Mouse (Mus musculus) limb, embryonic 10.5 days (tissue): Measurements from ENCODE around the gene Arfgef3. TPM values are rescaled to one million over a fixed set of nuclear protein-coding genes. Genes with fewer than 3 reads are reported as not detected.
"Not testable (repeated sequence)": the region's sequence is repeated elsewhere in the genome, so short reads cannot be mapped to it uniquely, and the experiment has no call there.

Source experiments
- DNase-seq: peaks from one replicate; pipeline ENCODE4 v3.0.0-alpha.2; 2017; ENCODE audit warnings: low spot score
- H3K27ac ChIP-seq: fragments of 300-500 bp; sonication (generic); 2 replicates; pipeline ENCODE4 v1.5.1; 2016; ENCODE audit warnings: mild to moderate bottlenecking
- H3K27me3 ChIP-seq: fragments of 300-500 bp; sonication (generic); 2 replicates; pipeline ENCODE4 v1.6.1; 2016; ENCODE audit warnings: low read depth, mild to moderate bottlenecking; ENCODE audit not compliant: poor library complexity, severe bottlenecking
- H3K36me3 ChIP-seq: fragments of 300-500 bp; sonication (generic); 2 replicates; pipeline ENCODE4 v1.6.1; 2016; ENCODE audit warnings: mild to moderate bottlenecking, moderate library complexity
- H3K4me1 ChIP-seq: fragments of 300-500 bp; sonication (generic); 2 replicates; pipeline ENCODE4 v1.6.1; 2016
- H3K4me3 ChIP-seq: fragments of 300-500 bp; sonication (generic); 2 replicates; pipeline ENCODE4 v1.5.1; 2016; ENCODE audit warnings: mild to moderate bottlenecking, moderate library complexity
- H3K9me3 ChIP-seq: fragments of 300-500 bp; sonication (generic); replicated peaks from 2 replicates; pipeline ENCODE4 v1.6.1; 2016; ENCODE audit warnings: mild to moderate bottlenecking
- WGBS: fragments of 180-500 bp; shearing (Covaris S2); methylation state at CpG from one replicate; pipeline ENCODE4 v1.1.7; 2016; 5-methylcytosine and 5-hydroxymethylcytosine counted together
- polyA plus RNA-seq: library from polyadenylated mRNA; unstranded; fragments of >200 nt; fragmentation: Nextera tagmentation; extraction: Ambion mirVana; gene quantifications from 2 replicates; pipeline ENCODE4 v1.2.1, GENCODE M21; 2016

The Arfgef3 gene
- polyA plus RNA-seq, 1 experiment from 2014 or later: 0.11 TPM

DNA sequence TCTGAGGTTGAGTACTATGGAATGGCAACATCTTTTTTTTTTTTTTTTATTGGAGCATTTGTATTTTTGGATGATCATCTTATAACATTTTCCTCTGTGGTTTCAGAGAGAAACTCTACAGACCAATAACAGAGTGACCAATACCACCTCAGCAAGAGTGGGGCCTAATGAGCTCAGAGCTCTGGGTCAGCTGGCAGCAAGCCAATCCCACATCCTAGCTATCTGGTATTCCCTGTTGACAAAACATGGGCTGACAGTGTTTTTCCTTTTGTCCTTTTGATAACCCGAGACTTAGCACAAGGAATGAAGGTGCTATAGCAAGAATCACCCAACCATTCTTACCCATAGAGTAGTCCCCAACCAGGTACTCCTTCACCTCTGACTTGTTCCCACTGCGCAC is 131.0 kb downstream of the Arfgef3 start:
- no peak overlapping the region for H3K27ac ChIP-seq
- no peak overlapping the region for H3K4me3 ChIP-seq
- H3K4me1 ChIP-seq: no peaks in the 10 kb centered on the region
- no peaks in the 10 kb centered on the region for H3K36me3 ChIP-seq
- DNase-seq: no peak
- H3K9me3 ChIP-seq: no peaks in the 10 kb centered on the region
- H3K27me3 ChIP-seq: no peaks in the 10 kb centered on the region
- 86% methylated on average over 2 of the region's 2 CpGs for WGBS

DNA sequence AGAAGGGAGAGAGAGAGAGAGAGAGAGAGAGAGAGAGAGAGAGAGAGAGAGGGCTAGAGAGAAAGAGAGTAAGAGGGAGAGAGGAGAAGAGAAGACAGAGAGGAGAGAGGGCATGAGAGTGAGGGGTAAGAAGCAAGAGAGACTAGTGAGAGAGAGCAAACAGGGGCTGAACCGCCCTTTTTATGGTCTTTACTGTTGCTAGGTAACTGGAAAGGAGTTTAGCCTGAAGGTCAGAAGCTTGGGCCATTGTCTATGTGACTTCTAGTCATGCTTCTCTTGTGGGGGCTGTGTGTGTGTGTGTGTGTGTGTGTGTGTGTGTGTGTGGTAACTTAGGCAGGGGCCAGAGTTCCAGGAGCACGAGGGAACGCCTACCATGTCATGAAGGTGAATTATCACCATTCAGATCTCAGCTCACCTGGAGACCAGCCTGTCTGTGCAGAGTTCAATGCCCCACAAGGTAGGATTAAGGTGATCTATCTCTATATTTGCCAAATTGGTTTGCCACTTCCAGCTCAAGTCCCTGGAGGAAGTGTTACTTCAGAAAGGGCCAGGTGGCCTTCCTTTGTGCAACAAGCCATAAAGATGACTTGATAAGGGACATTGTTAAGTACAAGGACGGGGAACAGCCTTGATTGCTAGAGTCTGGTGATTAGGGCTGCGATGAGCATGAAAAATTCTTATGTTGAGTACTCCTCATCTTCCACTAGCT is 138.8 kb downstream of the Arfgef3 start:
- DNase-seq, H3K36me3 ChIP-seq, H3K27ac ChIP-seq, H3K9me3 ChIP-seq, H3K27me3 ChIP-seq, H3K4me1 ChIP-seq, H3K4me3 ChIP-seq: not testable (repeated sequence)
- 47% methylated on average over 5 of the region's 5 CpGs for WGBS

DNA sequence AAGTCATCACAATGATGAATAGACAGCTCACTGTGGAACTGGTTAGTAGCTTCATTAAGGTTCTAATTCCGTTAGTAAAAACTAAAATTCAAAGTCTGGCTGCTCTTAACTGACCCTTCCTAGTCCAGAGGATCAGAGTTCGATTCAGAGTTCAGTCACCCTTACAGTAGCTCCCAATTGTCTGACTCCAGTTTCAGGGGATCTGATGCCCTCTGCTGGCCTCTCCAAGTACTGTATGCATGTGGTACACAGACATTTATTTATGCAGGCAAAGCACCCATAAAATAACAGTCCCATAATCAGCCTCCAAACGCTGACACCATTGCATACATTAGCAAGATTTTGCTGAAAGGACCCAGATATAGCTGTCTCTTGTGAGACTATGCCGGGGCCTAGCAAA is 141.7 kb downstream of the Arfgef3 start:
- no peaks in the 10 kb centered on the region for H3K36me3 ChIP-seq
- no peak overlapping the region for H3K27ac ChIP-seq
- 30% methylated on average over 4 of the region's 4 CpGs for WGBS
- H3K4me1 ChIP-seq: 0 out of 2 replicates have a peak, but pooled peaks cover 3% of the 10 kb centered on the region
- peak; percentile 78 for DNase-seq
- H3K27me3 ChIP-seq: no peaks in the 10 kb centered on the region
- H3K9me3 ChIP-seq: no peaks in the 10 kb centered on the region
- no peak overlapping the region for H3K4me3 ChIP-seq

DNA sequence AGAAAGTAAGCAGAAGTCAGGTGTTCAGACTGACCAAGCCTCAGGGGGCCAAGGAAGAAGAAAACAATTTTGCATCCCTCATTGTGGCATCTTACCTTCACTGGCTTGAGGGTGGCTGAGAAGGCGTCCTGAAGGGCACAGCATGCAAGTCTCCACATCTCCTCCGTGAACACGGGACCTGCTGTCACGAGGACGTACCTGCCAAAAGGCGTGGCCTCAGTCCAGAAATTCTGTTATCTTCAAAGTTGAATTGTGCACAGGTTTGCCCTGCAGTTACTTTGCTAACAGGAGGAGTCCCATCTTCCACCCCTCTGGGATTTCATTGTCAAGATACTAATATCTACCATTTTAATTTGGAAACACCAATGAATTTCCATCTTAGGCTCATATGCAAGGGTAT is 146.1 kb downstream of the Arfgef3 start:
- no peak overlapping the region for H3K4me3 ChIP-seq
- H3K9me3 ChIP-seq: no peaks in the 10 kb centered on the region
- no peaks in the 10 kb centered on the region for H3K27me3 ChIP-seq
- no peak overlapping the region for H3K27ac ChIP-seq
- no peaks in the 10 kb centered on the region for H3K4me1 ChIP-seq
- 94% methylated on average over 6 of the region's 6 CpGs for WGBS
- no peaks in the 10 kb centered on the region for H3K36me3 ChIP-seq
- no peak for DNase-seq

DNA sequence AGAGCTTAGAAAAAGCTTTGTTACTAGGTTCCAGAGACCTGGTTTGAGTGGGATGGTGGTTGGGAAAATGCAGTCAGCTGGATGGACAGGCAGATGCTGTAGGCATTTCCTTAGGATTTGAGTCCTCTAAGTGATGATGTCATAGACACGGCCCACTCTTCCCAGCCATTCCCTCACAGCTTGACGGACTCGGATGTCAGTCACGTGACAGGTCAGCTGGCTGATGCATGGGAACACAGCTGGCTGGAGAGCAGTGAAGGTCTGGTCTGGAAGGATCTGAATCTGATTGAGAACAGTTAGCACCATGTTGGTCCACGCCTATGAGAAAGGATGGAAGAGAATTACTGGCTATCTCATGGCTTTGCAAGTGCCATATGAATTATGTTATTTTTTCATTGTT is 154.3 kb downstream of the Arfgef3 start:
- 0 out of 2 replicates have a peak, but pooled peaks cover 6% of the 10 kb centered on the region for H3K4me1 ChIP-seq
- H3K27me3 ChIP-seq: 0 out of 2 replicates have a peak, but pooled peaks cover 7% of the 10 kb centered on the region
- no peaks in the 10 kb centered on the region for H3K9me3 ChIP-seq
- no peak overlapping the region for H3K4me3 ChIP-seq
- 86% methylated on average over 5 of the region's 5 CpGs for WGBS
- DNase-seq: no peak
- no peak overlapping the region for H3K27ac ChIP-seq
- no peaks in the 10 kb centered on the region for H3K36me3 ChIP-seq

DNA sequence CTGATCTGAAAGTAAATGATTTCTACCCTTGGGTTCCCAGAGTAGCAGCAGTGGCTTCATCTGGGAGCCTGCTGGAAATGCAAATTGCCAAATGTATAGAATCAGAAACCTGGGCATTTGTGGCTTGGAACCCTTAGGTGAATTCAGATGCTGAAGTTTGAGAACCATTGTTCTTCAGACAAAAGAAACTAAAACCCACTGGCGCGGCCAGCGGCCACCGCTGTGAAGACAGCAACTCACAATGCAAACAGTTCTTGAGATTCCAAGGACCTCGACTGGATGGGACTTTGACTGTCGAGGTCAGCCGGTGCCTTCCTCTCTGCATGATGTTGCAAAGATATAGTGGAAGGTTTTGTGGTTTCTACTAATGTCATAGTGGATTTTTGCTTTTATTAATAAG is 159.6 kb downstream of the Arfgef3 start:
- WGBS: 32% methylated on average over 7 of the region's 7 CpGs
- H3K4me3 ChIP-seq: no peak overlapping the region
- H3K27me3 ChIP-seq: no peaks in the 10 kb centered on the region
- no peaks in the 10 kb centered on the region for H3K9me3 ChIP-seq
- no peak overlapping the region for H3K27ac ChIP-seq
- no peak for DNase-seq
- H3K36me3 ChIP-seq: no peaks in the 10 kb centered on the region
- no peaks in the 10 kb centered on the region for H3K4me1 ChIP-seq

DNA sequence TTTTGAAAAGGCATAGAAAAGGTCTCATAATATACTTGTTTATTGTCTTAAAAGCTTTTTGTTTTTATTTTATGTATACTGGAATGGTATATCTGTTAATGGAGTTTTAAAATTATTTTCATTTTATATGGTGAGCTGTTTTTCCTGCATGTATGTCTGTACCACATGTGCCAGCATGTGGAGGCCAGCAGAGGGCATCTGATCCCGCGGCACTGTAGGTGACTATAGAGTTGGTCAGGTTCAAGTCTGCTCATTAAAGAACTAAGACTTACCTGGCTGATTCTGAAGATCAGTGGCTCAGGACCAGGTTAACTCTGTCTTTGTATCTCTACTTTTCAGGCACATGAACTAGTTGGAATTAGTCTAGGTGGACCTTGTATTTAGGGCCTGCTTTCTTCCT is 171.2 kb downstream of the Arfgef3 start:
- no peaks in the 10 kb centered on the region for H3K36me3 ChIP-seq
- H3K9me3 ChIP-seq: no peaks in the 10 kb centered on the region
- no peaks in the 10 kb centered on the region for H3K4me1 ChIP-seq
- WGBS: 58% methylated on average over 2 of the region's 2 CpGs
- H3K4me3 ChIP-seq: no peak overlapping the region
- H3K27ac ChIP-seq: no peak overlapping the region
- no peak for DNase-seq
- H3K27me3 ChIP-seq: no peaks in the 10 kb centered on the region

DNA sequence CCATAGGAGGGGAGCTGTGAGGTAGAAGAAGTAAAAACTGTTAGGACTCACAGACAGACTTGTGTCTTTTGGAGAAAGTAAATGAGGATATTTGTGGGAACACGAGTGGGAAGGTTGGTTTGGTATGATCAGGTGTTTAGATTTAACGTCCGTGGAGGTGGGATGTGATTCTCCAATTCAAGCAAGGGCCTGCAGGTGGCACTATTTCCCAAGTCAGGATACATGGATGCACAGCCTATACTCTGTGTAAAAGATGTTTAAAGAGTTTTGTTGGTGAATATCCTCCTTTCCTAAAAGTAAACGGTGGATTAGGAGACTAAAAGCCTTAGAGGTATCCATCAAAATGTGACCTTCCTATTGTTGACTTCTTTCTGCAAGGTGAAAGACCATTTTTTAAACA is 180.8 kb downstream of the Arfgef3 start:
- H3K36me3 ChIP-seq: no peaks in the 10 kb centered on the region
- WGBS: 7% methylated on average over 4 of the region's 4 CpGs

DNA sequence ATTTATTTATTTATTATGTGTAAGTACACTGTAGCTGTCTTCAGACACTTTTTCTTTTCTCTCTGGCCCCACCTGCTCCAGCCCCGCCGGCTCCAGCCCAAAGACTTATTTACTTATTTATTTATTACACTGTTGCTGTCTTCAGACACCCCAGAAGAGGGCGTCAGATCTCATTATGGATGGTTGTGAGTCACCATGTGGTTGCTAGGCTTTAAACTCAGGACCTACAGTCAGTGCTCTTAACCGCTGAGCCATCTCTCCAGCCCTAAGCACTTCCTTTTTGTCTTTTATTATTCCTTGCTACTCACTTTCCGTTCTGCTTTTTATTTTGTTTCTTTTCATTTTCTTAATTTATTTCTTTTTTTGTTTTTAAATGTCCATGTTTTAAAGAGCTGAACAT is 182.3 kb downstream of the Arfgef3 start:
- Histone ChIP-seq H3K27me3 (no peaks in the 10 kb centered on the region), H3K4me1 (no peaks in the 10 kb centered on the region), H3K27ac (no peak overlapping the region), H3K36me3 (no peaks in the 10 kb centered on the region), H3K4me3 (no peak overlapping the region), H3K9me3 (no peaks in the 10 kb centered on the region)
- 48% methylated on average over 5 of the region's 5 CpGs for WGBS
- DNase-seq: no peak

More for the DNA sequence above, 180.8 kb downstream of the Arfgef3 start:
- peak; percentile 43 for DNase-seq
- Histone ChIP-seq H3K27me3 (no peaks in the 10 kb centered on the region), H3K4me3 (no peak overlapping the region), H3K4me1 (no peaks in the 10 kb centered on the region), H3K9me3 (no peaks in the 10 kb centered on the region), H3K27ac (no peak overlapping the region)

DNA sequence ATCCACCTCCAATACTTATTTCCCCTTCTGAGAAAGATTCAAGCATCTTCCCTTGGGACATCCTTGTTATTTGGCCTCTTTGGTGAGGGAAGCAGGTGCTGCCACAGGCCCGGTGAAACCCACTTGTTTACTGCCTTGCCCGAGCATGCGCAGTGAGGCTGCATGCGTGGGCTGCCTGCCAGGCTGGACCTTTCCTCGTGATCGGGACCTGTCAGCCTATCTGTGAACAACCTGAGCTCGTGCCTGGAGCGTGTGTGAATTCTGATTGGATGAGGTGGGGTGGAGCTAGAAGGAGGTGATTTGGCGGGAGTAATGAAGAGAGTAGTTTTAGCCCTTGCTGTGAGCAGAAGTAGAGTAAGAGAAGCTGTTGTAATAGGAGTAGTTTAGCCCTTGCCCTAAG is 184.7 kb downstream of the Arfgef3 start:
- WGBS: 87% methylated on average over 9 of the region's 9 CpGs
- H3K27me3 ChIP-seq, H3K4me3 ChIP-seq, H3K4me1 ChIP-seq, DNase-seq, H3K27ac ChIP-seq, H3K9me3 ChIP-seq, H3K36me3 ChIP-seq: not testable (repeated sequence)

DNA sequence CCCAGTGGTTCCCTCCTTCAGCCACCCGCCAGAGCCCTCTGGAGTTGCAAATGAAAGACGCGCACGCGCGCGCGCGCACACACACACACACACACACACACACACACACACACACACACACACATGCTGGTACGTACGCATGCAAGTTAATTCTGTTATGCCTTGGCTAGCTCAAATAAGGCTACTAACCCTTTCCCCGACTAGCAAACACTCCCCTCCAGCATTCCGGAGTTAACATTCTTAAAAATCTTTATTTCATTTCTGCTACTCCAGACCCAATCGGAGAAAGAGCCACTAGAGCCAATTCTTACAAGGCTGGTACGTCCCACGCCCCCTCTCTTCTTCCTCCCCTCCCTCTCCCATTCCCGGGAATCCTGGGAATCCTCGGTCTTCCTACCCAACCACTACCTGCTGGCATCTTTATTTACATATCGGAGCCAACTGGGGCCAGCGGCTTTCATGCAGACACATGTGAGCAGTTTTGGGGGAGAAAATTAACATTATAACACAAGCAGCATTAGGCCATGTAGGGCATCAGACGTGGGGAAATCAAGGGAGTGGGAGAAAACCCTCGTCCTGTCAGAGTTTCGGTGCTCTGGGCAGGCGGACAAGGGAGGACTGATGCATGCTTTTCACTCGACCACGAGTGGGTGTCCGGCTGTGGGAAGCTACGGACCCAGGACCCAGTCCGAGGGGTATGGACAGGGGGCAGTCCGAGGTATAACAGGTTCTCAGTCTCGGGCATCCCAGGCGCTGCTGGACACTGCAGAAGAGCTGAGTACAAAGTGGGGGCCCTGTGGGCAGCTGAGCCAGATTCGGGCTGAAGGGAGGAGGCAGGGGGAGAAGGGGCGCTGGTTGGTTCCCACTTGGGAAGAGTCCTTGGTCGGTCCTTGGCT is 194.2 kb downstream of the Arfgef3 start:
- WGBS: 4% methylated on average over 35 of the region's 35 CpGs
- H3K27ac ChIP-seq: no peak overlapping the region

DNA sequence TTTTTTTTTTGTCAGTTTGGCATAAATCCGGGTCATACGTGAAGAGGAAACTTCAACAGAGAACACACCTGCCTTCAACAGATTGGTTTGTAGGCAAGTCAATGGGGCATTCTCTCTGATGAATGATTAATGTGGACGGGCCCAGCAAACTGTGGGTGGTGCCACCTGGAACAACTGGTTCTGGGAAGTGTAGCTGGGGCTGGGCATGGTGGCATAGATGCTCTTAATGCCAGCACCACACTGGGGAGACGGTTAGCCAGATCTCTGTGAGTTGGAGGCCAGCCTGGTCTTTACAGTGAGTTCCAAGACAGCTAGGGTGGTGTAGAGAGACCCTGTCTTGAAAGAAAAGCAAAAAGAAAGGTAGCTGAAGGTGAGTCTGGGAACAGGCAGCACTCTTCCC is 196.4 kb downstream of the Arfgef3 start:
- no peaks in the 10 kb centered on the region for H3K9me3 ChIP-seq
- no peak overlapping the region for H3K27ac ChIP-seq
- peaks cover 19% of the 10 kb centered on the region for H3K4me1 ChIP-seq
- 87% methylated on average over 4 of the region's 4 CpGs for WGBS
- no peak overlapping the region for H3K4me3 ChIP-seq
- no peak for DNase-seq
- no peaks in the 10 kb centered on the region for H3K36me3 ChIP-seq
- peaks cover 11% of the 10 kb centered on the region; the same call in 1 of the 2 replicates for H3K27me3 ChIP-seq

More for the DNA sequence above, 194.2 kb downstream of the Arfgef3 start:
- Histone ChIP-seq H3K4me1 (peaks cover 19% of the 10 kb centered on the region), H3K9me3 (no peaks in the 10 kb centered on the region), H3K27me3 (peaks cover 11% of the 10 kb centered on the region; the same call in 1 of the 2 replicates), H3K36me3 (no peaks in the 10 kb centered on the region), H3K4me3 (peak overlapping the region; percentile 54)
- peak; percentile 60 for DNase-seq

DNA sequence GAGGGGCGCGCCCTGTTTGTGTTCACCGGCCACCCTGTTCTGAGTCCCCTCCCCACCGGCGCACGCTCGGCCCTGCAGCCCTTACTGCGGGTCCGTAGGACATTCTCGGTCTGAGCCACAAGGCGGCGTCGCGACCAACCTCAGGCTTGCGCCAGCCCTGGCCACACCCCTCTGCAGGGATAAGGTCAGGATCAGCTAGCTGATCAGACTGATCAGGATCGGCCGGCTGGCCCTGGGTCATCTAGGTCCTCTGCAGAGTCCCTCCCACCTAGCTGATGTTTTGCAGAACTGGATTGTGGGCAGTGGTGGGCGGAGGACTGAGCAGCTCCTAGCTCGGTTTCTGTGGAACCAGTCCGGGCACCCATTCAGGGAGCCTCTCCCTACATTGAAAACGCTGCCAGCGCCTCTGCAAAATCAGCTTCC is 197.9 kb downstream of the Arfgef3 start, which contains the start of gene Hebp2:
TSS of gene Hebp2 (minus strand) at position 264 of the 423 bp plus-strand sequence.
- Histone ChIP-seq H3K4me1 (peaks cover 19% of the 10 kb centered on the region), H3K27ac (peak within 1 kb of the TSS; percentile 81), H3K27me3 (peaks cover 11% of the 10 kb centered on the region; the same call in 1 of the 2 replicates), H3K4me3 (peak within 1 kb of the TSS; percentile 69), H3K9me3 (no peaks in the 10 kb centered on the region), H3K36me3 (no peaks in the 10 kb centered on the region)
- peak; percentile 91 for DNase-seq
- under 1% methylated on average over 22 of the region's 22 CpGs for WGBS
